Mouse (Mus musculus): ENCODE data around the gene Dus2. TPM values are rescaled to one million over a fixed set of nuclear protein-coding genes. Genes with fewer than 3 reads are reported as not detected.

Gene Dus2
- total RNA-seq, 2 experiments from 2014 or later: 15.9 to 18.2 TPM

DNA sequence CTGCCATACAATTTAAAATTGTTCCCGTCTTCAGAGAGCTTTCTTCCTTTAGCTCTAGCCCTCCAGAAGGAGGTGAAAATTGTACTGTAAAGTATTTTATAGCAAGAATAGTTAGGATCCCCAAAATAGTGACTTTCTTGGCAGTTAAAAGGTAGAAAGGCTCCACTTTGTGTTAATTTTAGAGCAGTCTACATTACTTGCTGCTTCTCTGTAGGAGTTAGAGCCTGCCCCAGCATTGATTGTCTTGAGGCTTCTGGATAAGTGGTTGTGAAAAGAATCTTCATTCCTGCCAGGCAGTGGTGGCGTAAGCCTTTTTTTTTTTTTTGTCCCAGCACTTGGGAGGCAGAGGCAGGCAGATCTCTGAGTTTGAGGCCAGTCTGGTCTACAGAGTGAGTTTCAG lies 75.6 kb downstream of the Dus2 start:
- intact Hi-C loops (cut with DNase I): no loop called here
- peak in 1 of 2 experiments; percentile 26 for DNase-seq (ENCODE audit: low spot score in 2 of 2)

DNA sequence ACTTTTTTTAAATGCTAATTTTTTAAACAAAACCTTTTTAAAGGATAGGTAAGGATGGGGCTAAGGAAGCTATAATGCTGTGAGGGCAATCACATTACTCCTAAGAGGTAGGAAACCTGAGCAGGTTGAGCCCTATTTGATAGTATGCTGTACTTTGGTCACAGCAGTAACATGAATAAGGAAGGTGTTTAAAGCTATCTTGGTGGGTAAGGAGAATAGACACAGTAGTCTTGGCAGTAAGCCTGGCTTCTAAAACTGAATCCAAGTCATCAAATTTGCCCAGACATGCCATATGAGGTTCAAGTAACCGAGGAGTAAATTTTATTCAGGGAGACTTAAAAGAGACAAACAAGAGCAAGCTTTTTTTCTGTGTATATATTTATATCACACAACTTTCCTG lies 78.4 kb downstream of the Dus2 start:
- intact Hi-C loops (cut with DNase I): no loop called here

DNA sequence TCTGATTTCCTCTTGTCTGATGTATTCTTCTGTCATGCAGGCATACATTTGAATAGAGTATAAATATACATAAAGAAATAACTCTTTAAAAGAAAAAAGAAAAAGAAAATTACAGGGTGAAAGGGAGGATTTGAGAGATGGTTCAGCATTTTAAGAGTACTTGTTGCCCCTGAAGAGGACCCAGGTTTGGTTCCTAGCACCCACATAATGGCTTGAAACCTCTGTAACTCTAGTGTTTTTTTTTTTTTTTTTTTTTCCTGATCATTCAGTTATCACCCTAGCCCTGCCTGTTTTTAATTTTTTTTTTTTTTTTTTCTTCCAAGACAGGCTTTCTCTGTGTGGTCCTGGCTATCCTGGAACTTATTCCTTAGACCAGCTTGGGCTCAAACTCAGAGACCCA lies 81.0 kb downstream of the Dus2 start:
- no peak for DNase-seq (ENCODE audit: low spot score in 2 of 2)
- intact Hi-C loops (cut with DNase I): no loop called here

More for the DNA sequence above, 78.4 kb downstream of the Dus2 start:
- peak in 1 of 2 experiments; percentile 17 for DNase-seq (ENCODE audit: low spot score in 2 of 2)

DNA sequence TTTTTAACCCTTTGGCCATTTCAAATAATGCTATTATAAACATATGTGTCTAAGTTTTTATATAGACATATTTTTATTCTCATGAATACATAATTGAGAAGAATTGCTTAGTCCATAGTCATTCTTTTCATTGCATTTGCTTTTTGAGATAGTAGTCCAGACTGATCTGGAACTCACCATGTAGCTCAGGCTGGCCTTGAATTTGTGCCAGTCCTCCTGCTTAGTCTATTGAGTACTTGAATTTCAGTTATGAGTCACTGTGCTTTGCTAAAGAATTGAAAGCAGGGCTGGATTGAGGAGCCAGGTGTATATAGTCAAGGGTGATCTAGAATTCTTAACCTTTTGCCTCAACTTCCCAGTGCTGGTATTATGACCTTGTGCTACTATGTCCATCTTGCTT lies 83.1 kb downstream of the Dus2 start:
- DNase-seq (ENCODE audit: low spot score in 2 of 2): no peak
- intact Hi-C loops (cut with DNase I): no loop called here

DNA sequence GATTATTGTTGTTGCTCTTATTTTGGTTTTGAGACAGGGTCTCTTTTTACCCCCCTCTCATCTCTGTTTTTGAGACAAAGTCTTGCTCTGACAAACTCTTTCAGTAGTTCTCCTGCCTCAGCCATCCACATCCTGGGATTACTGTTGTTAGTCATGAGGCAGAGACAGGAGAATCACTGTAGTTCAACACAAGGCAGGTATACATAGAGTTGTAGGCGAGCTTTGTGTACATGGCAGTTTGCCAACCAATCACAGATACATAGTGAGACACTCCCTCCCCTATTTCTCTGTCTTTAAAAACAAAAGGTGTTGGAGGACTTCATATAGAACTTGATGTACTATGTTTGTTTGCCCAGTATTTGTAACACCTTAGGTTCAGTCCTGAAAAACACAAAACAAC lies 83.5 kb downstream of the Dus2 start:
- intact Hi-C loops (cut with DNase I): no loop called here
- DNase-seq (ENCODE audit: low spot score in 2 of 2): no peak

DNA sequence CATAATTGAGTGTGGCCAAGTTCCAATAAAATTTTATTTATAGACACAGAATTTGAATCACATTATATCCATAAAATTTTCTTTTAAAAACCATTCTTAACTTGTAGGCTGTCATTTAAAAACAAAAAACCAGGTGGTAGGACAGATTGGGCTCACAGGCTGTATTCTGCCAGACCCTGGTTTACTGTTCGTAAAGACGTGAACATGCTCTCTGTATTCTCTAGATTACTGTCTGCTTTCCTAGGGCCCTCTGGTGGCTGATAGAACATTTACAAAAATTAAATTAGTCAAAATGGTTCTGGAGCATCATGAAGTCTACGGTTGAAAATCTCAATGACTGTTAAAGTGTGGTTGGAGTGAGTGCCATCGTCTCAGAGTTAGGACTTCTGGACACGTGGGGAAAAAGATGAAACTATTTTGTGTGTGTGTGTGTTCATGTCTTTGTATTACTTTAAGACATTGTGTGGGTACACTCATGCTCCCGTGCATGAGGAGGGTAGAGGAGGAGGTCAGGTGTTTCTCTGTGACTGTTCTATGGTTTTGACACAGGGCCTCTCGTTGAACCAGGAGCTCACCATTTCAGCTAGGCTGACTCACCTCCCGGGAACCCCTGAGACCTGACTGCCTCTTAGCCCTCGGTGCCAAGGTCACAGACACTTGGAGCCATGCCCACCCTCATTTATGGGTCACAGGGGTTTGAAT lies 84.2 kb downstream of the Dus2 start:
- DNase-seq (ENCODE audit: low spot score in 2 of 2): peak; percentile 17 to 64

DNA sequence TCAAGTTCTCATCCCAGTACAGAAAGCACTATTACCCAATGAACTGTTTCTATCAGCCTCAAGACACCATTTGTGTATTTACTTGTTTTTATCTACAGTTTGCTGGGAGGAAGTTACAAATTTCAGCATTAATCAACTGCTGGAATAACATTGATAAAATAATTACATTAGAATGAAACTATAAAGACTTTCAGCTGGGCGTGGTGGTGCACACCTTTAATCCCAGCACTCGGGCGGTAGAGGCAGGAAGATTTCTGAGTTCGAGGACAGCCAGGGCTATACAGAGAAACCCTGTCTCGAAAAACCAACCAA lies 84.7 kb downstream of the Dus2 start:
- intact Hi-C loops (cut with DNase I): no loop called here
- DNase-seq (ENCODE audit: low spot score in 2 of 2): no peak

More for the DNA sequence above, 84.2 kb downstream of the Dus2 start:
- intact Hi-C loops (cut with DNase I): no loop called here

DNA sequence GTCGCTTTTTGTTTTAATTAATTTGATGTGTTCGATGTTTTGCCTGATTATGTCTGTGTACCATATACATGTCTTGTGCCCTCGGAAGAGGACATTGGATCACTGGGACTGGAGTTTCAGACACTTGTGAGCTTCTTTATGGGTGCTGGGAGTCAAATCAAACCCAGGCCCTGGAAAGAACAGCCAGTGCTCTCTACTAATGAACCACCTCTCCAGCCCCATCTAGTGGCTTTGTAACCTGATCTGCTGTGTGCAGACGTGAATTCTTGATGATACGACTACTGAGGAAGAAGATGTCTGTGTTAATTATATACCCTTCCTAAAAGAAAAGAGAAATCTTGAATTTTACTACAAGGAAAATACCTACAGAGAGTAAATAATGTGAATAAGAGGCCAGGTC lies 85.5 kb downstream of the Dus2 start:
- DNase-seq (ENCODE audit: low spot score in 2 of 2): no peak
- intact Hi-C loops (cut with DNase I): no loop called here

DNA sequence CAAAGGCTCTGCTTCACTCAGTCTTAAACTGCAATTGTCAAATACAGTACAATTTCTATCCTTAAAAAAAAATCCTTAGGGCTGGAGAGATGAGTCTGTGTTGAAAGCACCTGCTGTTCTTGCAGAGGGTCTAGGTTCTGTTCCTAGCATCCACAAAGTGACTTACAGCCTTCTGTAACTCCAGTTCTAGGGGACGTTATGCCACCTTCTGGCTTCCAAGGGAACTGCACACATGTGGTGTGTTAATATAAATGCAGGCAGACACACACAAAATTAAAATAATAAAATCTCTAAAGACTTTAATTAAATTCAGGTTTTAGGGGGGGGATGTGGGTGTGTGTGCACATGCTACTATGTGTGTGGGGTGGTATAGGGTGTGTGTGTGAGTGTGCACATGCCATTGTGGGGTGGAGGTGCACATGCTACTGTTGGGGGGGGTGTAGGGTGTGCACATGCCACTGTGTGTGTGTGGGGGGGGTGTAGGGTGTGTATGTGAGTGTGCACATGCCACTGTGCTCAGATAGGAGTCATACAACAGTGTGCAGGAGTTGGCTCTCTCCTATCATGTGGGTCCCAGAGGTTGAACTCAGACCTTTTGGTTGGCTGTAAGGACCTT lies 86.4 kb downstream of the Dus2 start:
- intact Hi-C loops (cut with DNase I): no loop called here
- no peak for DNase-seq (ENCODE audit: low spot score in 2 of 2)

DNA sequence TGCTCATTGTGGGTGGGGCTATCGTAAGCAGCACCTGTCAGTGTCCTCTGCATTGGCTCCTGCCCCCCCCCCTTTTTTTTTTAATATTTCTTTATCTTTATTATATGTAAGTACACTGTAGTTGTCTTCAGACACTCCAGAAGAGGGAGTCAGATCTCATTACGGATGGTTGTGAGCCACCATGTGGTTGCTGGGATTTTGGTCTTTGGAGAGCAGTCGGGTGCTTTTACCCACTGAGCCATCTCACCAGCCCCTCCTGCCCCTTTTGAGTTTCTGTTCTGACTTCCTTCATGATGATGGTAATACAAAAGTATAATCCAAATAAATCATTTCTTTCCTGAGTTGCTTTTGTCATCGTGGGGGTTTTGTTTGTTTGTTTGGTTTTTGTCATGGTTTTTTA lies 111.2 kb downstream of the Dus2 start:
- intact Hi-C loops (cut with DNase I): no loop called here
- no peak for DNase-seq (ENCODE audit: low spot score in 2 of 2)

Small RNAs within 50 kb of the gene (microRNA-seq; reads per million reads assigned to microRNA genes)
- gene Mir7074: 0 reads per million in 2 experiments

Other genes with a start within 250 kb of the Dus2 start
- 10 to 100 TPM; 20.6 to 20.9 TPM for gene Gfod2, start 232.7 kb upstream of the Dus2 start, total RNA-seq (2021)
- 10 to 100 TPM; 24.6 to 26.4 TPM for gene Ranbp10, start 164.0 kb upstream of the Dus2 start, total RNA-seq (2021)
- under 1 TPM in 1 of 2 experiments, not detected in 1; 0.18 TPM for gene Tsnaxip1, start 163.6 kb upstream of the Dus2 start, total RNA-seq (2021)
- 10 to 100 TPM; 17.6 to 17.7 TPM for gene Cenpt, start 138.1 kb upstream of the Dus2 start, total RNA-seq (2021)
- 10 to 100 TPM; 34.7 to 38.5 TPM for gene Thap11, start 136.2 kb upstream of the Dus2 start, total RNA-seq (2021)
- 10 to 100 TPM; 33.4 to 35.9 TPM for gene Nutf2, start 130.8 kb upstream of the Dus2 start, total RNA-seq (2021)
- 10 to 100 TPM; 59.8 to 62.1 TPM for gene Edc4, start 110.5 kb upstream of the Dus2 start, total RNA-seq (2021)
- 1 to 10 TPM; 1.8 to 2.2 TPM for gene Nrn1l, start 97.8 kb upstream of the Dus2 start, total RNA-seq (2021)
- 1 to 10 TPM; 7.4 to 7.5 TPM for gene Pskh1, start 90.9 kb upstream of the Dus2 start, total RNA-seq (2021)
- 1 to 10 TPM; 1.0 to 1.1 TPM for gene Ctrl, start 57.5 kb upstream of the Dus2 start, total RNA-seq (2021)
- gene Psmb10, start 52.9 kb upstream of the Dus2 start, total RNA-seq (2021): 10 to 100 TPM; 80.7 TPM
- 10 to 100 TPM; 20.0 to 21.9 TPM for gene Lcat, start 48.0 kb upstream of the Dus2 start, total RNA-seq (2021)
- gene Slc12a4, start 25.2 kb upstream of the Dus2 start, total RNA-seq (2021): 10 to 100 TPM; 19.2 to 21.3 TPM
- gene Dpep3, start 11.9 kb upstream of the Dus2 start, total RNA-seq (2021): not detected
- not detected for gene Dpep2nb, start 14.6 kb downstream of the Dus2 start, total RNA-seq (2021)
- 10 to 100 TPM; 13.4 to 13.8 TPM for gene Ddx28, start 20.5 kb downstream of the Dus2 start, total RNA-seq (2021)
- 1 to 10 TPM; 9.2 to 9.7 TPM for gene Nfatc3, start 67.5 kb downstream of the Dus2 start, total RNA-seq (2021)
- gene Esrp2, start 145.6 kb downstream of the Dus2 start, total RNA-seq (2021): under 1 TPM in 1 of 2 experiments, not detected in 1; 0.79 TPM
- 10 to 100 TPM; 23.0 to 25.3 TPM for gene Pla2g15, start 159.1 kb downstream of the Dus2 start, total RNA-seq (2021)
- 10 to 100 TPM; 26.8 to 29.9 TPM for gene Slc7a6, start 177.5 kb downstream of the Dus2 start, total RNA-seq (2021)
- 10 to 100 TPM; 26.8 to 28.3 TPM for gene Slc7a6os, start 219.6 kb downstream of the Dus2 start, total RNA-seq (2021)
- 10 to 100 TPM; 37.1 to 37.8 TPM for gene Prmt7, start 219.6 kb downstream of the Dus2 start, total RNA-seq (2021)